Mouse (Mus musculus) thymus, postnatal 25 days (tissue): ENCODE data around the gene Plekhg3.

Experiments
- DNase-seq: peaks from one replicate; pipeline ENCODE4 v3.0.0; 2022

Plekhg3 gene

DNA sequence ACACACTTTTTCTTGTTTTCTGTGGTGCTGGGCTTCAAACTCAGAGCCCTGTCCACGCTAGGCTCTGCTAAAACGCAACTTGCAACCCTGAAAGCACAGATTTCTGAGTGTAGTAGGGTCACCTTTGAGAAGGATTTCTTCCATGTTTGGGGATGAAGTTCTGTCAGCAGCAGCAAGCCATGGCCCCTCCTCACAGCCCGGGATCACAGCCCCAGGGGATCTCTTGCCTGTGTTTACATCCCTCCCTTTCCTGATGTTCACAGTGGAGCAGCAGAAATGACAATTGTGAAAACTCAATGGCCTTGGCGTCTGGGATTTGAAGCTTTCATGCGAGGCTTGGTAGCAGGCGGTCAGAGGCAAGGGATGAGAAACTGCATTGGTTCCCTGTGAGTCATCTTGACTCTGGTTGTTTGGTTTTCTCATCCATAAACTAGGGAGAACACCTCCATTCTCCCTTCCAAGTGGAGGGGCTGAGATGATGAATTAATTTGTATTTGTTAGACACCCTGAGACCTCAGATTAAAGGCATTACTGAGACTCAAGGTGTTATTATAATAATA lies at the start of gene Plekhg3:
Plekhg3 (plus strand) TSS at position 312 of the 560 bp plus-strand sequence.
- DNase-seq = no peak

GRCm38 (mm10) chr12:76482446-76482845 lies 48.2 kb upstream of the Plekhg3 start:
- DNase-seq = no peak

DNA sequence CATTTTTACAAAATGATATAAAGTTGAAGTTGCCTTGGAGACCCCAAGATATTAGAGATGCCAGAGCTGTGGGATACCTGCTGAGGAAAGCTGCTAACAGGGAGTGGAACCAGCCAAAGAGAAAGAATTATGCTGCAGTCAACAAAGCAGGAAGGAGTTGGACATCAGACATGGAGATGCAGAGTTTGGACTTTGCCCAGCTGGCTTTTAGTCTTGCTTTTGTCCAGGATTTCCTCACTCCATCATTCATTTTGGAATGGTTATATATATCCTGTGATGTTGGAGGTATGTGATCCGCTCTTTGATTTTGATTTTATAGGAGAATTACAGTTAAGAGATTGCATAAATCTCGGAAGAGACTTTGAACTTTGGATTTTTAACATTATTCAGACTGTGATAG lies 47.7 kb upstream of the Plekhg3 start:
- no peak for DNase-seq

DNA sequence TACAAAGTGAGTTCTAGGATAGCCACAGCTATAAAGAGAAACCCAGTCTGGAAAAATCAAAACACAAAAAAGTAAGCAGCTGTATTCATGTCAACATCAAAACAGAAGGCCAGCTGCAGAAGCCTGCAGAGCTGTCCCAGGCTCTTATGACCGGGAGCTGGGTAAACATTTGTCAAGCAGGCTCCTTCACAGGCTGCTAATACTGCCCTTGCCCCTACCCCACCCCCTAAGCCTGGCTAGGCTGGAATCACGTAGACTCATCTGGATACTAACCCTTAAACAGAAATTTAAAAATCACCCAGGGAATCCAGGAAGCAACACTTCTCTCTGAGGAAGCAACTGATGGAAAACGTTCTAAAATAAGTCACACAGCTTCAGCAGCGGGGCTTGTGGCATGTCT lies 45.8 kb upstream of the Plekhg3 start:
- no peak for DNase-seq

DNA sequence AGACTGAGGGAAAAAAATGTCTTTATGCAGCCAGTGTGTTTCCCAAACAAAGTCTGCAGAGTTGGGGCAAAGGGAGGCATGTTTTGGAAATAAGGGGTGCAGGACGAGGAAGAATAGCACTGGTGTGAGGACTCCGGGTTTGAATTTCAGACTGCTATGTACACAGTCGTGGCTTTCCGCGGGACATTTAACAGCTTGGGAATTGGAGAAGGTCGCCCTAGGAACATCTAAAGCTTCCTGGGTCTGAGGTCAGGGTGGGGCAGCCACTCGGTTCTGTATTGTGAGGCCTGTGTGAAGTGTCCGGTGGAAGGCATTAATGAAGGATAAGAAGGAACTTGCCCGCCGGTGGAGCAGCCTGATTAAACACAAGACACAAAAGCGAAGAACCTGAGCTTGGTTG lies 45.3 kb upstream of the Plekhg3 start:
- no peak for DNase-seq

DNA sequence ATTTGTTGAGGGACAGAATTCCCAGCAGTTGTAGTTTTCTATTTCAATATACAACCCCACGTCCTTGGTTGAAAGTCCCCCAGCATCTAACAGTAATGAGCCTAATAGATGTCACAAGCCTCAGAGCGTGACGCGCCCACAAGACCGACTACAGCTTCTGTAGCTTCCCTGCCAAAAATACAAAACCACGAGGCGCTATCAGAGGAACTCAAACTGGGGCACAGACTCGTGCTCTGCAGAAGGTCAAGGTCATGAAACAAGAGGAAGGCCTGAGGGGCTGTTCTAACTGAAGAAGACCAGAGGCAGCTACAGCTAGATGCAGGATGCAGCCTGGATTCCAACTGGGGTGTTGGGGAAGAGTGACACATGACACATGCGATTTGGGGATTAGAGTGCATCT lies 43.7 kb upstream of the Plekhg3 start:
- DNase-seq = no peak

- no peak for DNase-seq
Measured at GRCm38 (mm10) chr12:76490798-76491197, 39.9 kb upstream of the Plekhg3 start.

- DNase-seq = no peak
Measured at GRCm38 (mm10) chr12:76493462-76493861, 37.2 kb upstream of the Plekhg3 start.

GRCm38 (mm10) chr12:76495381-76495780 lies 35.3 kb upstream of the Plekhg3 start:
- no peak for DNase-seq

DNA sequence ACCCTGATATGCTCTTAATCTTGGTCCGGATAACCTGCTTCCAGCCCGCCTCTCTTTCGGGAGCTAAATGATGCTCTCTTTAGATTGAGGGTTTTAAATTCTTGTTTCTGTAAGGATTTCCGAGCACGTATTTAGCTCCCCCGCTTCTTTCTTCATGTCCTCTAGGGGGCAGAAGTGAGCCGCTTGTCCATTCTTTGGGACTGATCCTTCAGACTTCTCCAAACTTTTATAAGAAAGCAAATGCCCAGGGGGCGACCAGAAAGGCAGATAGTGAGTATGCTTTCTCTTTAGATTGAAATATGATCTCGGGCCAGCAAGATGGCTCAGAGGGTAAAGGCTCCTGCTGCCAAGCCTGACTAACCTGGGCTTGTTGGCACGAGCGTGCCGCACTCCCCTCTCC lies 34.4 kb upstream of the Plekhg3 start:
- DNase-seq = peak; percentile 46

- no peak for DNase-seq
Measured at GRCm38 (mm10) chr12:76499276-76499675, 31.4 kb upstream of the Plekhg3 start.

DNA sequence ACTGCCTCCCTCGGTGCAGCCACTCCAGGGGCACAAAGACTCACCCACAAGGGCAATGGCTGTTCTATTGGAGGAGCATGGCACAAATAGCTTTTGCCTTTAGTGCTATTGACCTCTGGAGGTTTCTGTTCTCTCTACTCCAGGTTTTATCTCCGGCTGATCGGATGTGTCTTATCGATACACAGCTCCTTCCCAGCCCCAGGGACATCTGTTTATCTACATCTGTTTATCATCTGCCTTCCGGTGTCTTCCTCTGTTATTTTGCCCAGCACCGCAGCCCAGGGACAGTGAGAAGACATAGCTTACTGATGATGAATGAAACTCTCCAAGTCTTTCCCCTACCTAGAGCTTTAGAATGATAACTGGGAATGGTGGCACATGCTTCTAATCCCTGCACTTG lies 30.6 kb upstream of the Plekhg3 start:
- no peak for DNase-seq

DNA sequence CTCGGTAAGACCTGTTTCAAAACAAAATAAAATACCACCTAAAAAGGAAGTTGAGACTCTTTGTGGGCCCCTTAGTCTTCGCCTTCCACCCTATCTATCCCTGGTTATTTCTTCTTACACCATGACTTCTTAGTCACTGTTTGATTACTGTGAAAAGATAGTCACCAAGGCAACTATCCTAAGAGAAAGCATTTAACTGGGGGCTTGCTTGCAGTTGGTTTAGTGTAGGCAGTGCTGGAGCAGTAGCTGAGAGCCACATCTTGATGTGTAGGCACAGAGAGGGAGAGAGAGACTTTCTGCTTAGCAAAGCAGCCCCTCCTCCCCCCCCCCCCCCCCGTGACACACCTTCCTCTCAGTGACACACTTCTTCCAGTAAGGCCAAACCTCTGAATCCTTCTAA lies 29.8 kb upstream of the Plekhg3 start:
- no peak for DNase-seq

GRCm38 (mm10) chr12:76502981-76503380 lies 27.7 kb upstream of the Plekhg3 start:
- no peak for DNase-seq

DNA sequence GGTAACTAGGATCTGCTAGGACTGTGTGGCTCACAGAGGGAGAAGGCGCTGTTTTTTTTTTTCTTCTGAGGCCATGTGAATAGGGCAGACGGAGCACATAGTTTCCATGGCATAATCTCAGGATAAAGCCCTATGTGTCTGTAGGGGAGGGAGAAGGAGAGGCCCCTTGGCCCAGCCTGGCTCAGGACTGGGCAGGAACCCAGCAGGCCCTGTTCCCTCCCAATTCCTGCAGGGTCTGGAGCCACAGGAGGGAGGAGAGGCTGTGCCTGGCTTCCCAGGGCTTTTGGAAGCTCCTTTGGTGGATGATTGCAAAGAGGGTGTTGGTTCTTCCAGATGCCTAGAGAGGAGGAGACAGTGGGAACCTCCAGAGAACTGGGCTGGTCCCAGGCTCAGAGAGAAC lies 24.2 kb upstream of the Plekhg3 start:
- DNase-seq = no peak

DNA sequence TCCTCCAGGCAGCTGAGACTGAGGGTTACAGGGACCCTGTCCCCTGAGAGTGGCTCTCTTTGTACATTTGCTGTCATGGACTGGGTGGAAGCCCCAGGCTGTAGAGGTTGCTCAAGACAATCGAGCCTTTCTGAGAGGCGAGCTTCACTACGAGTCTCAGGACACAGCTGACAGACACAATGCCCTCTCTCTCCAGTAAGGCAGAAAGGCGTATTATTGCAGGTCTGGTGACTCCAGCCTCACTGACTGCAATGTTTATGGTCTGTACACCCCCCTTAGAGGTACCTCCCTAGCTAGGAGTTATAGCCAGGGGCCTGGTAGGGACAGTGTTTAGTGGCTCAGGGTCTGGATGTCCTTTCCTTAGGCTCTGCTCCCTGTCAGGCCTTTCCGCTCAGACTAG lies 22.9 kb upstream of the Plekhg3 start:
- no peak for DNase-seq

DNA sequence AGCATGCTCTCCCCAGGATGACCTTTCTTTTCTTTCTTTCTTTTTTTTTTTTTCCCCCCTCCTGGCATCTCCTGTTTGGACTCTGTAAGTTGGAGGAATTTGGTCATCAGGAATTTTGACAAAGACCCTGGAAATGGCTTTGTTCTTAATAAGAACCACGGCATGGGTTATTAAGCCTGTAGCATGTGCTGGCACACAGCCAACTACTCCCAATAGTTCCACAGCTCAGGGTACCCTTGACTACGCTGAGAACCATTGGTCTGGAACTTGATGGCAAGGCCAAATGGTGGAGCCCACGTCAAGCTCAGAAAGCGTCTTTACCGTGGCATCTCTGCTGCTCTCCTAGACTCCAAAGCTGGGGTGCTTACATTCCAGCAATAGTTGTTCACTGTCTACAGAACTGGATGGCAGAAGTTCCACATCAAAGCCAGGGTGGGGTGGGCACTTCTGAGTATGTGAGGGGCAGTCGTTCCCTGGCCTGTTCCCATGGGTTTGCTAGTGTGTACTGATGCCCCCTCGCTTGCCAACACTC lies 21.7 kb upstream of the Plekhg3 start:
- DNase-seq = no peak

- no peak for DNase-seq
Measured at GRCm38 (mm10) chr12:76512731-76513130, 18.0 kb upstream of the Plekhg3 start.

DNA sequence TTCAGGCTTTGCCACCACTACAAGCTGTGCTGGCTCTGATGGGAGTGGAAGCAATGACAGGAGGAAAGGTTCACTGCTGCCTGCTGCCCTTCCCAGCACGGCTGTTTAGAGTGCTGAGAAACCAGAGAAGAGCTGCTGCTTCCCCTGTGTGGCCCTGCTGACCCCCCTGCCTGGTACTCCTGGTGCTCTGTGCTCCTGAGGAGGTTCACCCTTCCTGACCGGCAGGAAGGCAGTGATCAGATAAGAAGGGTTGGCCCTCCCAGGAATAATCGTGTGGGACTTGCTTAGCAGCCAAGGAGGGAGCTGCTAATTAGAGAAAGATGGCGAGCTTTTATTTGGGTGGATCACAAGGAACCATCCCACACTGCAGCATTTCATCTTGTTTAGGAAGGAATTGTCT lies 15.8 kb upstream of the Plekhg3 start:
- DNase-seq = no peak

GRCm38 (mm10) chr12:76518000-76518399 lies 12.7 kb upstream of the Plekhg3 start:
- DNase-seq = no peak

- no peak for DNase-seq
Measured at GRCm38 (mm10) chr12:76518909-76519842, 11.5 kb upstream of the Plekhg3 start.

GRCm38 (mm10) chr12:76523654-76524053 lies 7.0 kb upstream of the Plekhg3 start:
- no peak for DNase-seq

GRCm38 (mm10) chr12:76524915-76525314 lies 5.8 kb upstream of the Plekhg3 start:
- DNase-seq = no peak

GRCm38 (mm10) chr12:76527245-76527881 lies 3.3 kb upstream of the Plekhg3 start:
- peak; percentile 30 for DNase-seq
